Mouse (Mus musculus) lung, postnatal 0 days (tissue): ENCODE results near the gene Ccdc62.

Experiments used
- CTCF ChIP-seq: IDR thresholded peaks from 2 replicates; pipeline ENCODE4 v1.5.1; 2016; ENCODE audit warnings: antibody characterized with exemption, mild to moderate bottlenecking
- EP300 ChIP-seq: IDR thresholded peaks from 2 replicates; pipeline ENCODE4 v1.6.1; 2016; ENCODE audit warnings: antibody characterized with exemption, mild to moderate bottlenecking, control low read depth

- no peak for TF ChIP-seq CTCF
- no peak for TF ChIP-seq EP300
Observed at GRCm38 (mm10) chr5:123884332-123884731, 46.1 kb upstream of the Ccdc62 start.
